Mouse (Mus musculus) megakaryocyte, embryonic 14.5 days (primary cell): Measurements from ENCODE around the gene Prkce. TPM values are rescaled to one million over a fixed set of nuclear protein-coding genes. Genes with fewer than 3 reads are reported as not detected.

Experiments used
- H3K27me3 ChIP-seq: replicated peaks from 2 replicates; pipeline ENCODE3; 2012; ENCODE audit warnings: inconsistent platforms
- H3K36me3 ChIP-seq: replicated peaks from 2 replicates; pipeline ENCODE3; 2012; ENCODE audit warnings: low read length, inconsistent platforms, mixed read lengths
- H3K4me1 ChIP-seq: 2 replicates; pipeline ENCODE4 v1.6.1; 2012; ENCODE audit warnings: inconsistent platforms
- H3K4me3 ChIP-seq: replicated peaks from 2 replicates; pipeline ENCODE3; 2012; ENCODE audit warnings: moderate library complexity, mild to moderate bottlenecking, inconsistent platforms
- H3K9me3 ChIP-seq: 2 replicates; pipeline ENCODE4 v1.6.1; 2012; ENCODE audit warnings: inconsistent platforms
- FLI1 ChIP-seq: IDR thresholded peaks from 2 replicates; pipeline ENCODE4 v1.6.1; 2012; ENCODE audit warnings: low read length, inconsistent platforms, mixed read lengths
- GATA1 ChIP-seq: IDR thresholded peaks from 3 replicates; pipeline ENCODE4 v1.6.1; 2012; ENCODE audit warnings: mixed read lengths, low read length, inconsistent platforms, borderline replicate concordance
- polyA plus RNA-seq: library from polyadenylated mRNA; stranded (reverse); fragments of >175 nt; gene quantifications from 2 replicates; pipeline ENCODE4 v1.2.3, GENCODE M21; 2012; ENCODE audit warnings: low replicate concordance; ENCODE audit not compliant: insufficient read depth

Gene Prkce
- polyA plus RNA-seq, 1 experiment, result 7.3 TPM

- peaks cover 8% of the 10 kb centered on the region for H3K4me1 ChIP-seq
- no peaks in the 10 kb centered on the region for H3K27me3 ChIP-seq
- no peak overlapping the region for H3K4me3 ChIP-seq
- TF ChIP-seq FLI1, result no peak
- TF ChIP-seq GATA1, result no peak
- H3K9me3 ChIP-seq, result no peaks in the 10 kb centered on the region
- H3K36me3 ChIP-seq, result no peaks in the 10 kb centered on the region
Measured at GRCm38 (mm10) chr17:86586441-86586840, 418.9 kb downstream of the Prkce start.

GRCm38 (mm10) chr17:86588704-86589449, 421.3 kb downstream of the Prkce start:
- Histone ChIP-seq H3K36me3 (no peaks in the 10 kb centered on the region), H3K27me3 (no peaks in the 10 kb centered on the region), H3K9me3 (no peaks in the 10 kb centered on the region), H3K4me1 (peaks cover 17% of the 10 kb centered on the region), H3K4me3 (no peak overlapping the region)
- TF ChIP-seq GATA1, result no peak
- TF ChIP-seq FLI1, result no peak

GRCm38 (mm10) chr17:86589681-86590080, 422.1 kb downstream of the Prkce start:
- Histone ChIP-seq H3K9me3 (no peaks in the 10 kb centered on the region), H3K4me3 (no peak overlapping the region), H3K27me3 (no peaks in the 10 kb centered on the region), H3K36me3 (no peaks in the 10 kb centered on the region), H3K4me1 (peaks cover 18% of the 10 kb centered on the region)
- TF ChIP-seq FLI1 (no peak), GATA1 (no peak)

- Histone ChIP-seq H3K36me3 (no peaks in the 10 kb centered on the region), H3K4me3 (no peak overlapping the region), H3K9me3 (no peaks in the 10 kb centered on the region), H3K27me3 (no peaks in the 10 kb centered on the region), H3K4me1 (peaks cover 18% of the 10 kb centered on the region)
- TF ChIP-seq GATA1 (no peak), FLI1 (no peak)
Measured at GRCm38 (mm10) chr17:86591241-86591640, 423.7 kb downstream of the Prkce start.

- Histone ChIP-seq H3K9me3 (no peaks in the 10 kb centered on the region), H3K36me3 (no peaks in the 10 kb centered on the region), H3K4me1 (peaks cover 18% of the 10 kb centered on the region), H3K27me3 (no peaks in the 10 kb centered on the region), H3K4me3 (no peak overlapping the region)
- TF ChIP-seq GATA1 (no peak), FLI1 (no peak)
Measured at GRCm38 (mm10) chr17:86592991-86593586, 425.5 kb downstream of the Prkce start.

GRCm38 (mm10) chr17:86595526-86595925, 427.9 kb downstream of the Prkce start:
- no peak for TF ChIP-seq FLI1
- H3K4me3 ChIP-seq, result no peak overlapping the region
- H3K36me3 ChIP-seq, result no peaks in the 10 kb centered on the region
- H3K9me3 ChIP-seq, result no peaks in the 10 kb centered on the region
- H3K27me3 ChIP-seq, result no peaks in the 10 kb centered on the region
- H3K4me1 ChIP-seq, result peaks cover 10% of the 10 kb centered on the region

- Histone ChIP-seq H3K4me3 (no peak overlapping the region), H3K4me1 (0 out of 2 replicates have a peak, but pooled peaks cover 3% of the 10 kb centered on the region), H3K9me3 (no peaks in the 10 kb centered on the region), H3K36me3 (no peaks in the 10 kb centered on the region), H3K27me3 (no peaks in the 10 kb centered on the region)
- TF ChIP-seq GATA1 (no peak), FLI1 (no peak)
Measured at GRCm38 (mm10) chr17:86601116-86601515, 433.5 kb downstream of the Prkce start.

- H3K36me3 ChIP-seq, result no peaks in the 10 kb centered on the region
- no peak overlapping the region for H3K4me3 ChIP-seq
- TF ChIP-seq GATA1 (no peak), FLI1 (no peak)
- no peaks in the 10 kb centered on the region for H3K27me3 ChIP-seq
- 0 out of 2 replicates have a peak, but pooled peaks cover 3% of the 10 kb centered on the region for H3K4me1 ChIP-seq
- H3K9me3 ChIP-seq, result no peaks in the 10 kb centered on the region
Measured at GRCm38 (mm10) chr17:86601901-86602300, 434.3 kb downstream of the Prkce start.

GRCm38 (mm10) chr17:86603848-86604444, 436.4 kb downstream of the Prkce start:
- TF ChIP-seq GATA1 (no peak), FLI1 (no peak)
- H3K4me1 ChIP-seq, result 0 out of 2 replicates have a peak, but pooled peaks cover 3% of the 10 kb centered on the region
- no peaks in the 10 kb centered on the region for H3K36me3 ChIP-seq
- H3K27me3 ChIP-seq, result no peaks in the 10 kb centered on the region
- no peak overlapping the region for H3K4me3 ChIP-seq
- H3K9me3 ChIP-seq, result no peaks in the 10 kb centered on the region

- no peaks in the 10 kb centered on the region for H3K27me3 ChIP-seq
- no peaks in the 10 kb centered on the region for H3K4me1 ChIP-seq
- no peak overlapping the region for H3K4me3 ChIP-seq
- H3K9me3 ChIP-seq, result no peaks in the 10 kb centered on the region
- TF ChIP-seq GATA1 (no peak), FLI1 (no peak)
- H3K36me3 ChIP-seq, result no peaks in the 10 kb centered on the region
Measured at GRCm38 (mm10) chr17:86607981-86608380, 440.4 kb downstream of the Prkce start.
